Mouse (Mus musculus) ES-Bruce4 (cell line): ENCODE data around the gene Adam10. TPM values are rescaled to one million over a fixed set of nuclear protein-coding genes. Genes with fewer than 3 reads are reported as not detected.

ENCODE experiments used
- H3K27ac ChIP-seq: 2 replicates; pipeline ENCODE4 v1.5.1; 2012; ENCODE audit warnings: low read length, inconsistent platforms; ENCODE audit not compliant: insufficient read depth
- H3K27me3 ChIP-seq: 2 replicates; pipeline ENCODE4 v1.6.1; 2012; ENCODE audit warnings: mild to moderate bottlenecking, low read length, inconsistent platforms; ENCODE audit not compliant: control insufficient read depth, poor library complexity, insufficient read depth, severe bottlenecking
- H3K36me3 ChIP-seq: 2 replicates; pipeline ENCODE4 v1.6.1; 2012; ENCODE audit warnings: inconsistent platforms, mild to moderate bottlenecking, low read length, moderate library complexity; ENCODE audit not compliant: control insufficient read depth, poor library complexity, insufficient read depth, severe bottlenecking
- H3K4me1 ChIP-seq: one replicate; pipeline ENCODE4 v1.8.1; 2011; ENCODE audit warnings: low read length; ENCODE audit not compliant: control insufficient read depth, insufficient read depth
- H3K4me3 ChIP-seq: 2 replicates; pipeline ENCODE4 v1.5.1; 2011; ENCODE audit warnings: low read depth, mild to moderate bottlenecking, low read length
- H3K9ac ChIP-seq: 2 replicates; pipeline ENCODE4 v1.6.1; 2012; ENCODE audit warnings: low read depth, mild to moderate bottlenecking, inconsistent platforms; ENCODE audit not compliant: poor library complexity, severe bottlenecking
- H3K9me3 ChIP-seq: replicated peaks from 2 replicates; pipeline ENCODE4 v1.6.1; 2012; ENCODE audit warnings: mild to moderate bottlenecking, low read length, inconsistent platforms; ENCODE audit not compliant: control insufficient read depth, poor library complexity, insufficient read depth, severe bottlenecking
- CTCF ChIP-seq: IDR thresholded peaks from one replicate; pipeline ENCODE4 v1.8.1; 2011; ENCODE audit warnings: low read depth, low read length
- EP300 ChIP-seq: IDR thresholded peaks from 2 replicates; pipeline ENCODE4 v1.6.1; 2011; ENCODE audit warnings: low read depth, low read length; ENCODE audit not compliant: insufficient read depth
- POLR2A ChIP-seq: IDR thresholded peaks from one replicate; pipeline ENCODE4 v1.8.1; 2011; ENCODE audit warnings: low read length; ENCODE audit not compliant: insufficient read depth
- polyA plus RNA-seq: library from polyadenylated mRNA; stranded (reverse); fragments of >200 nt; gene quantifications from 2 replicates; pipeline ENCODE4 v1.2.4, GENCODE M21; 2011; ENCODE audit warnings: low read depth; ENCODE audit not compliant: missing spikeins, insufficient read depth, insufficient read length

The Adam10 gene
- polyA plus RNA-seq, 1 experiment = 34.8 TPM

GRCm38 (mm10) chr9:70817396-70817795 lies 138.6 kb downstream of the Adam10 start:
- TF ChIP-seq EP300 = peak; percentile 94
- no peak for TF ChIP-seq POLR2A
- H3K36me3 ChIP-seq = no peaks in the 10 kb centered on the region
- H3K27ac ChIP-seq = peak overlapping the region; percentile 29; the same call in 1 of the 2 replicates
- H3K4me1 ChIP-seq = peaks cover 9% of the 10 kb centered on the region
- no peak overlapping the region for H3K4me3 ChIP-seq
- no peaks in the 10 kb centered on the region for H3K9me3 ChIP-seq
- H3K27me3 ChIP-seq = no peaks in the 10 kb centered on the region
- no peak overlapping the region for H3K9ac ChIP-seq

DNA sequence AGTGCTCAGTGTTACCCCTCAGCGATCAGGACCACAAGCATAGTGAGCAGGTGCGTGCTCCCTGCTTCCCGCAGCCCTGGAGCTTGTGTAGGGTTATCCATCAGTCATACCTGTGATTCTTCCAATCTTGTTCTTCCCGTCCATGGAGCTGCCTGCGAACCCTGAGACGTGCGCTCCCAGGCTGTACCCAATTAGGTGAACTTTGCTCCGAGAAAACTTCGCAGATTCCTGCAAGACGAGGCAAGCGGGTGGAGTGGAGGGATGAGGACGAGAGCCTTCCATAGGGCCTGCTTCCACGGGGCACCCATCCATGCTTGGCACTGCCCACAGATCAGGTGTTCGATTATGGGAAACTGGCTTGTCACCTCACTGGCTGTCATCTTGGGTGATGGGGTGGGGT lies 139.9 kb downstream of the Adam10 start:
- Histone ChIP-seq H3K4me3 (no peak overlapping the region), H3K9me3 (no peaks in the 10 kb centered on the region), H3K9ac (no peak overlapping the region), H3K27ac (no peak overlapping the region), H3K36me3 (no peaks in the 10 kb centered on the region), H3K4me1 (peaks cover 9% of the 10 kb centered on the region), H3K27me3 (no peaks in the 10 kb centered on the region)
- TF ChIP-seq CTCF (no peak), POLR2A (no peak), EP300 (no peak)

DNA sequence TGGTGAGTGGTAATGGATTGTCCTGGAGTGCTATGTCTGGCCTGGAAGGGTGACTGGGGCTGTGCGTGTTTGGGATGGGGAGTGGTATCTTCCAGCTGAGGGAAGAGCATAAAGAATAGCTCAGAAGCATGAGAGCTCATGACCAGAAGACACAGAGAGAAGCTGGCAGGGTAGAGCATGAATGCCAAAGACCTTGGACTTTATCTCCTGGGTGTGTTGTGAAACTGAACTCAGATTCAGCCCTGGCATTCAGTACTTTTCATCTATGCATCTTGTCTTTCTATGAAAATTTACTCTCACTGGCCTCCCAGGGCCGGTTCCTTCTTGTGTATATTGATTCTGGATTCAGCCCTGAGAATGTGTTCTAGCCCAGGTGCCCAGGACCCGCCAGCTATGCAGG lies 145.3 kb downstream of the Adam10 start:
- H3K27me3 ChIP-seq = no peaks in the 10 kb centered on the region
- H3K36me3 ChIP-seq = no peaks in the 10 kb centered on the region
- H3K4me3 ChIP-seq = no peak overlapping the region
- H3K9me3 ChIP-seq = no peaks in the 10 kb centered on the region
- no peak overlapping the region for H3K27ac ChIP-seq
- no peak for TF ChIP-seq CTCF
- no peak for TF ChIP-seq POLR2A
- TF ChIP-seq EP300 = no peak
- H3K9ac ChIP-seq = no peak overlapping the region
- H3K4me1 ChIP-seq = peaks cover 2% of the 10 kb centered on the region

DNA sequence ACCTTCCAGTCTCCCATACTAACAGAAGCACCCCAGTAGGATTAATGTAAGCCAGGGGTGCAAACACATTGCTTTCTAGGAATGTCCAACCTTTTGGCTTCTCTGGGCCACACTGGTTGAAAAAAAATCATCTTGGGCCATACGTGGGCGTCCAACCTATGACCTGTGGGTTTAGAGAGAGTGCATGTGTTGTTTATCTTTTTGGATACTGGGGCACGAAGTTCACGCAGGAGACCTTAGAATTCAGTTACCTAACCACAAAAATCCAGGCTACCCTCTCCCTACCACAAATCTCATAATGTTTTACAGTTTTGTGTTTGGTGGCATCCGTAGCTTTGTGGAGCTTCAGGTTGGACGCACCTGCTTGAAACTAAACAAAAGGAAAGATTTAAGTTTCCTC lies 149.1 kb downstream of the Adam10 start:
- H3K36me3 ChIP-seq = no peaks in the 10 kb centered on the region
- no peak overlapping the region for H3K4me3 ChIP-seq
- no peaks in the 10 kb centered on the region for H3K9me3 ChIP-seq
- H3K4me1 ChIP-seq = no peaks in the 10 kb centered on the region
- TF ChIP-seq POLR2A = no peak
- TF ChIP-seq EP300 = no peak
- no peak for TF ChIP-seq CTCF
- no peaks in the 10 kb centered on the region for H3K27me3 ChIP-seq
- no peak overlapping the region for H3K27ac ChIP-seq
- H3K9ac ChIP-seq = no peak overlapping the region

Other genes with a start within 250 kb of the Adam10 start
- gene Rnf111, start 175.3 kb upstream of the Adam10 start, polyA plus RNA-seq = 54.3 and 55.4 TPM in 2 replicates
- 87.7 and 92.0 TPM in 2 replicates for gene Sltm, start 136.2 kb upstream of the Adam10 start, polyA plus RNA-seq
- gene Gm10642, start 22.7 kb upstream of the Adam10 start, polyA plus RNA-seq = not detected in 2 replicates
- 3.5 and 4.0 TPM in 2 replicates for gene Mindy2, start 21.8 kb upstream of the Adam10 start, polyA plus RNA-seq